In genomic region chr10:84976588-84977351, GRCm38 (mm10) we compare ENCODE assay signal across 10 mouse cellular contexts. TPM values are rescaled to one million over a fixed set of nuclear protein-coding genes. Genes with fewer than 3 reads are reported as not detected.
DNase-seq lines count a peak whose midpoint lies in the region; ATAC-seq and TF ChIP-seq lines count a peak whose summit lies in the region.
"Had no signal": no experiment of that assay in that cellular context is flagged by ENCODE, and none has a peak within 500 bp of the region (broad histone marks: within the 10 kb centered on the region; RNA-seq: fewer than 3 reads in every experiment).

No protein-coding gene starts in this region.

- H3K27ac ChIP-seq in hindbrain, postnatal 0 days: no peak overlapping the region
- H3K27ac ChIP-seq in hindbrain, embryonic 11.5 days (ENCODE audit: low read depth, low read length): no peak overlapping the region
- peak overlapping the region; percentile 86 for H3K27ac ChIP-seq in stomach, embryonic 14.5 days (ENCODE audit: low read length)
- H3K27ac ChIP-seq in stomach, postnatal 0 days (replicated peaks): no peak overlapping the region
- peak overlapping the region; percentile 65 for H3K27ac ChIP-seq in neural tube, embryonic 15.5 days (replicated peaks)
- H3K27ac ChIP-seq: macrophage had no signal

- no peaks in the 10 kb centered on the region for H3K9me3 ChIP-seq in hindbrain, postnatal 0 days (ENCODE audit: low read length)
- H3K9me3 ChIP-seq in hindbrain, embryonic 11.5 days (ENCODE audit: control insufficient read depth, low read length): no peaks in the 10 kb centered on the region
- no peaks in the 10 kb centered on the region for H3K9me3 ChIP-seq in stomach, embryonic 14.5 days (ENCODE audit: control insufficient read depth, low read depth, low read length)
- H3K9me3 ChIP-seq in stomach, postnatal 0 days (ENCODE audit: control insufficient read depth, low read length): no peaks in the 10 kb centered on the region
- H3K9me3 ChIP-seq in neural tube, embryonic 15.5 days (replicated peaks): no peaks in the 10 kb centered on the region

- H3K4me2 ChIP-seq in hindbrain, postnatal 0 days (ENCODE audit: low read depth, low read length): no peak overlapping the region
- H3K4me2 ChIP-seq in hindbrain, embryonic 11.5 days (replicated peaks; ENCODE audit: low read depth, low read length): no peak overlapping the region
- H3K4me2 ChIP-seq in stomach, embryonic 14.5 days (replicated peaks; ENCODE audit: low read depth, low read length): no peak overlapping the region
- no peak overlapping the region for H3K4me2 ChIP-seq in stomach, postnatal 0 days (replicated peaks; ENCODE audit: low read depth)
- no peak overlapping the region for H3K4me2 ChIP-seq in neural tube, embryonic 15.5 days

- ATAC-seq in hindbrain, postnatal 0 days: no peak
- no peak for ATAC-seq in hindbrain, embryonic 11.5 days (ENCODE audit: low FRiP score)
- peak; percentile 37; the same call in 1 of the 2 replicates for ATAC-seq in stomach, embryonic 14.5 days (ENCODE audit: insufficient number of reproducible peaks, insufficient read depth, low FRiP score, low read depth)
- ATAC-seq in stomach, postnatal 0 days (ENCODE audit: low FRiP score, low TSS enrichment): no peak
- ATAC-seq in neural tube, embryonic 15.5 days (ENCODE audit: low FRiP score): peak; percentile 86
- ATAC-seq: activated CD4-positive, CD25-positive, alpha-beta regulatory T cell, adult 4 months had no signal

- no peak for TF ChIP-seq CTCF in hindbrain, postnatal 0 days (IDR thresholded peaks at IDR 0.05; ENCODE audit: low read depth)
- TF ChIP-seq CTCF in stomach, postnatal 0 days (IDR thresholded peaks at IDR 0.05; ENCODE audit: low read depth): no peak

- no peaks in the 10 kb centered on the region for H3K4me1 ChIP-seq in hindbrain, postnatal 0 days (ENCODE audit: insufficient read depth, low read length)
- H3K4me1 ChIP-seq in hindbrain, embryonic 11.5 days (replicated peaks; ENCODE audit: control insufficient read depth, insufficient read depth, low read length): no peaks in the 10 kb centered on the region
- H3K4me1 ChIP-seq in stomach, embryonic 14.5 days (ENCODE audit: control insufficient read depth, insufficient read depth, low read length): peaks cover 11% of the 10 kb centered on the region
- H3K4me1 ChIP-seq in stomach, postnatal 0 days (replicated peaks; ENCODE audit: control insufficient read depth, insufficient read depth): no peaks in the 10 kb centered on the region
- peaks cover 17% of the 10 kb centered on the region for H3K4me1 ChIP-seq in neural tube, embryonic 15.5 days

- WGBS in hindbrain, postnatal 0 days: 47% methylated on average over 8 of the region's 8 CpGs
- 92% methylated on average over 8 of the region's 8 CpGs for WGBS in hindbrain, embryonic 11.5 days
- 31% methylated on average over 8 of the region's 8 CpGs for WGBS in stomach, embryonic 14.5 days
- 33% methylated on average over 8 of the region's 8 CpGs for WGBS in stomach, postnatal 0 days
- 43% methylated on average over 8 of the region's 8 CpGs for WGBS in neural tube, embryonic 15.5 days

- no peak overlapping the region for H3K4me3 ChIP-seq in hindbrain, postnatal 0 days (ENCODE audit: low read length)
- H3K4me3 ChIP-seq in hindbrain, embryonic 11.5 days (ENCODE audit: low read depth, low read length): no peak overlapping the region
- H3K4me3 ChIP-seq in stomach, embryonic 14.5 days (ENCODE audit: low read depth, low read length): no peak overlapping the region
- no peak overlapping the region for H3K4me3 ChIP-seq in stomach, postnatal 0 days (ENCODE audit: low read depth, low read length)
- no peak overlapping the region for H3K4me3 ChIP-seq in neural tube, embryonic 15.5 days (replicated peaks)

- DNase-seq in hindbrain, postnatal 0 days (ENCODE audit: low spot score): peak; percentile 12
- DNase-seq in hindbrain, embryonic 11.5 days (ENCODE audit: low spot score): no peak
- DNase-seq in stomach, postnatal 0 days (ENCODE audit: low spot score): no peak
- DNase-seq in heart, postnatal 4 days: peak; percentile 16
- no peak for DNase-seq in adrenal gland, adult (ENCODE audit: inconsistent age in 2 of 2, low spot score in 1 of 2)
- no peak for DNase-seq in layer of hippocampus, postnatal 25 days (ENCODE audit: extremely low spot score in 1 of 2, low spot score in 1 of 2)

- no peaks in the 10 kb centered on the region for H3K27me3 ChIP-seq in hindbrain, postnatal 0 days (ENCODE audit: insufficient read depth, low read length)
- no peaks in the 10 kb centered on the region for H3K27me3 ChIP-seq in hindbrain, embryonic 11.5 days (ENCODE audit: control insufficient read depth, insufficient read depth, low read length)
- H3K27me3 ChIP-seq in stomach, embryonic 14.5 days (ENCODE audit: control insufficient read depth, insufficient read depth, low read length): no peaks in the 10 kb centered on the region
- H3K27me3 ChIP-seq in stomach, postnatal 0 days (ENCODE audit: control insufficient read depth, insufficient read depth, low read length): no peaks in the 10 kb centered on the region
- no peaks in the 10 kb centered on the region for H3K27me3 ChIP-seq in neural tube, embryonic 15.5 days (replicated peaks)

- no peak overlapping the region for H3K9ac ChIP-seq in hindbrain, postnatal 0 days (replicated peaks; ENCODE audit: low read length)
- no peak overlapping the region for H3K9ac ChIP-seq in hindbrain, embryonic 11.5 days (ENCODE audit: low read depth, low read length)
- no peak overlapping the region for H3K9ac ChIP-seq in stomach, embryonic 14.5 days (replicated peaks; ENCODE audit: low read depth, low read length)
- H3K9ac ChIP-seq in stomach, postnatal 0 days (ENCODE audit: low read length): no peak overlapping the region
- no peak overlapping the region for H3K9ac ChIP-seq in neural tube, embryonic 15.5 days (replicated peaks)

- peaks cover 25% of the 10 kb centered on the region for H3K36me3 ChIP-seq in hindbrain, postnatal 0 days (ENCODE audit: insufficient read depth, low read length)
- H3K36me3 ChIP-seq in hindbrain, embryonic 11.5 days (ENCODE audit: control insufficient read depth, insufficient read depth, low read length): no peaks in the 10 kb centered on the region
- peaks cover 19% of the 10 kb centered on the region for H3K36me3 ChIP-seq in stomach, embryonic 14.5 days (ENCODE audit: control insufficient read depth, insufficient read depth, low read length)
- H3K36me3 ChIP-seq in stomach, postnatal 0 days (ENCODE audit: control insufficient read depth, insufficient read depth, low read length): 0 out of 2 replicates have a peak, but pooled peaks cover 3% of the 10 kb centered on the region
- H3K36me3 ChIP-seq in neural tube, embryonic 15.5 days: peaks cover 37% of the 10 kb centered on the region

- no peak for TF ChIP-seq EP300 in stomach, postnatal 0 days (optimal IDR thresholded peaks at IDR 0.05)

RNA-seq across cellular contexts. Expression of gene Ric8b, which starts 59.4 kb away (rescaled TPM):
- 47.6 and 49.6 TPM in 2 replicates for total RNA-seq in hindbrain, postnatal 0 days (2014; rRNA removed)
- polyA plus RNA-seq in hindbrain, postnatal 0 days (2015; fragmentation: Nextera tagmentation; extraction: Ambion mirVana): 30.6 and 33.8 TPM in 2 replicates
- 31.2 and 33.7 TPM in 2 replicates for polyA plus RNA-seq in hindbrain, embryonic 11.5 days (2014; fragmentation: Nextera tagmentation; extraction: Ambion mirVana)
- 21.9 and 22.2 TPM in 2 replicates for polyA plus RNA-seq in stomach, embryonic 14.5 days (2014; fragmentation: Nextera tagmentation; extraction: Ambion mirVana)
- polyA plus RNA-seq in stomach, postnatal 0 days (2015; fragmentation: Nextera tagmentation; extraction: Ambion mirVana): 7.3 and 7.4 TPM in 2 replicates
- 10 to 100 TPM; 19.9 to 21.2 TPM for total RNA-seq in heart, postnatal 4 days (2021)
- 42.9 and 44.0 TPM in 2 replicates for polyA plus RNA-seq in neural tube, embryonic 15.5 days (2015; fragmentation: Nextera tagmentation; extraction: Ambion mirVana)
- 10 to 100 TPM; 35.4 to 41.0 TPM for total RNA-seq in layer of hippocampus, postnatal 25 days (2021)

Comparison
In these comparisons a context has a peak if more than half of its experiments do, and no peak if none do; other contexts are left out.
1. ATAC-seq: peak in stomach, embryonic 14.5 days (single experiment) and neural tube, embryonic 15.5 days (single experiment); none in hindbrain, postnatal 0 days (single experiment), hindbrain, embryonic 11.5 days (single experiment) and stomach, postnatal 0 days (single experiment).
2. DNase-seq: peak in hindbrain, postnatal 0 days (single experiment) and heart, postnatal 4 days (single experiment); none in hindbrain, embryonic 11.5 days (single experiment), stomach, postnatal 0 days (single experiment), adrenal gland, adult (0 of 2) and layer of hippocampus, postnatal 25 days (0 of 2).
3. H3K27ac ChIP-seq: peak in stomach, embryonic 14.5 days (single experiment) and neural tube, embryonic 15.5 days (single experiment); none in hindbrain, postnatal 0 days (single experiment), hindbrain, embryonic 11.5 days (single experiment) and stomach, postnatal 0 days (single experiment).